Mouse (Mus musculus): ENCODE measurements at regions not wholly inside any gene's neighbourhood (a gene's known extent, or its start where the extent isn't known, plus 50 kb on each side); places are given as distances from the start of the nearest gene placed in this dataset.

- TF ChIP-seq ZC3H11A (IDR thresholded peaks at IDR 0.05; ENCODE audit: low read depth, low read length), result no peak
- no peak for TF ChIP-seq CTCF (IDR thresholded peaks at IDR 0.05 in 2 of 3, conservative IDR thresholded peaks at IDR 0.05 in 1 of 3; ENCODE audit: control insufficient read depth in 1 of 3, insufficient read depth in 1 of 3, low read depth in 2 of 3, low read length in 3 of 3, poor library complexity in 1 of 3, severe bottlenecking in 1 of 3)
These were observed 236.1 kb upstream of the G2e3 start for GRCm38 (mm10) chr12:51111811-51112210.

Measured in MEL (cell line).